Comparison of ENCODE assay signal across 12 mouse cellular contexts in genomic region chr16:31834011-31834584, GRCm38 (mm10). TPM values are rescaled to one million over a fixed set of nuclear protein-coding genes. Genes with fewer than 3 reads are reported as not detected.
DNase-seq lines count a peak whose midpoint lies in the region; TF ChIP-seq lines count a peak whose summit lies in the region.
"Had no signal": no experiment of that assay in that cellular context is flagged by ENCODE, and none has a peak within 500 bp of the region (broad histone marks: within the 10 kb centered on the region; RNA-seq: fewer than 3 reads in every experiment).

No protein-coding gene starts in this region.

- intact Hi-C loops in gastrocnemius, postnatal 14 days (cut with DNase I; ENCODE audit: low total_unique reads): no loop called here

- DNase-seq in gastrocnemius, postnatal 14 days: peak; percentile 6
- DNase-seq in gastrocnemius, postnatal 10 days: no peak
- peak; percentile 59 for DNase-seq in A20 (ENCODE audit: low read depth, low spot score)
- peak; percentile 4 to 24 for DNase-seq in kidney, postnatal 4 days
- no peak for DNase-seq in spleen, postnatal 14 days (ENCODE audit: low spot score in 2 of 2)
- no peak for DNase-seq in hindbrain, embryonic 10.5 days (ENCODE audit: low spot score)
- no peak for DNase-seq in thymus, postnatal 10 days (ENCODE audit: low spot score in 2 of 2)
- DNase-seq: right cerebral cortex, postnatal 14 days; thymus, adult 18-20 months had no signal

- peak overlapping the region; percentile 41 for H3K27ac ChIP-seq in embryonic fibroblast, embryonic 13.5 days (ENCODE audit: insufficient read depth, low read length)
- H3K27ac ChIP-seq in hindbrain, embryonic 10.5 days: no peak overlapping the region
- H3K27ac ChIP-seq: liver, embryonic 14.5 days had no signal

- H3K9me3 ChIP-seq in hindbrain, embryonic 10.5 days: no peaks in the 10 kb centered on the region

- 77% methylated on average over 7 of the region's 7 CpGs for WGBS in hindbrain, embryonic 10.5 days

- H3K4me3 ChIP-seq in embryonic fibroblast, embryonic 13.5 days (ENCODE audit: insufficient read depth, low read length): no peak overlapping the region
- H3K4me3 ChIP-seq in hindbrain, embryonic 10.5 days: no peak overlapping the region
- H3K4me3 ChIP-seq: erythroblast, embryonic 14.5 days had no signal

- no peak for TF ChIP-seq CTCF in embryonic fibroblast, embryonic 13.5 days (IDR thresholded peaks at IDR 0.05; ENCODE audit: borderline replicate concordance, insufficient read depth, low read length)

- TF ChIP-seq POLR2A in embryonic fibroblast, embryonic 13.5 days (IDR thresholded peaks at IDR 0.05; ENCODE audit: low read depth, low read length): no peak

- H3K27me3 ChIP-seq in hindbrain, embryonic 10.5 days (ENCODE audit: insufficient read depth, poor library complexity, severe bottlenecking): no peaks in the 10 kb centered on the region

- peaks cover 39% of the 10 kb centered on the region for H3K36me3 ChIP-seq in hindbrain, embryonic 10.5 days

- peaks cover 2% of the 10 kb centered on the region for H3K4me1 ChIP-seq in embryonic fibroblast, embryonic 13.5 days (ENCODE audit: control insufficient read depth, insufficient read depth, low read length)
- H3K4me1 ChIP-seq in hindbrain, embryonic 10.5 days (replicated peaks): no peaks in the 10 kb centered on the region

RNA-seq across cellular contexts. Expression of gene Meltf, which starts 44.5 kb away (rescaled TPM):
- under 1 TPM in 1 of 2 experiments, not detected in 1; 0.04 TPM for total RNA-seq in gastrocnemius, postnatal 14 days (2021)
- total RNA-seq in gastrocnemius, postnatal 10 days (2021): under 1 TPM in 1 of 2 experiments, not detected in 1; 0.05 TPM
- not detected in 2 replicates for polyA plus RNA-seq in embryonic fibroblast, embryonic 13.5 days (2011; ENCODE audit: insufficient read length, low read depth, missing spikeins)
- polyA plus RNA-seq in hindbrain, embryonic 10.5 days (2016; fragmentation: Nextera tagmentation; extraction: Ambion mirVana): 0.07 and 0.20 TPM in 2 replicates
- polyA plus RNA-seq: erythroblast, embryonic 14.5 days had no signal

Comparison
In these comparisons a context has a peak if more than half of its experiments do, and no peak if none do; other contexts are left out.
1. DNase-seq: peak in gastrocnemius, postnatal 14 days (single experiment), A20 (single experiment) and kidney, postnatal 4 days (2 of 2); none in gastrocnemius, postnatal 10 days (single experiment), spleen, postnatal 14 days (0 of 2), hindbrain, embryonic 10.5 days (single experiment) and thymus, postnatal 10 days (0 of 2).